Mouse (Mus musculus) midbrain, embryonic 13.5 days (tissue): ENCODE measurements around the gene Ntrk2. TPM values are rescaled to one million over a fixed set of nuclear protein-coding genes. Genes with fewer than 3 reads are reported as not detected.

Experiments used
- ATAC-seq: fragments of 200-750 bp; cut with Nextera tagmentation; 2 replicates; pipeline ENCODE4 v1.8.0; 2017; ENCODE audit warnings: mild to moderate bottlenecking, moderate TSS enrichment, moderate library complexity
- H3K27ac ChIP-seq: fragments of 300-500 bp; sonication (generic); 2 replicates; pipeline ENCODE4 v1.5.1; 2015; ENCODE audit warnings: inconsistent platforms, mild to moderate bottlenecking, moderate library complexity
- H3K27me3 ChIP-seq: fragments of 300-500 bp; sonication (generic); 2 replicates; pipeline ENCODE4 v1.6.1; 2015; ENCODE audit warnings: mild to moderate bottlenecking, inconsistent platforms
- H3K36me3 ChIP-seq: fragments of 300-500 bp; sonication (generic); 2 replicates; pipeline ENCODE4 v1.6.1; 2015; ENCODE audit warnings: mild to moderate bottlenecking, inconsistent platforms
- H3K4me1 ChIP-seq: fragments of 300-500 bp; sonication (generic); replicated peaks from 2 replicates; pipeline ENCODE4 v1.6.1; 2015; ENCODE audit warnings: inconsistent platforms
- H3K4me2 ChIP-seq: fragments of 300-500 bp; sonication (generic); replicated peaks from 2 replicates; pipeline ENCODE4 v1.6.1; 2015; ENCODE audit warnings: moderate library complexity, mild to moderate bottlenecking, inconsistent platforms
- H3K4me3 ChIP-seq: fragments of 300-500 bp; sonication (generic); replicated peaks from 2 replicates; pipeline ENCODE4 v1.5.1; 2015; ENCODE audit warnings: mild to moderate bottlenecking, inconsistent platforms
- H3K9ac ChIP-seq: fragments of 300-500 bp; sonication (generic); replicated peaks from 2 replicates; pipeline ENCODE4 v1.6.1; 2015; ENCODE audit warnings: mild to moderate bottlenecking, inconsistent platforms
- H3K9me3 ChIP-seq: fragments of 300-500 bp; sonication (generic); 2 replicates; pipeline ENCODE4 v1.6.1; 2016; ENCODE audit warnings: mild to moderate bottlenecking, inconsistent platforms
- whole genome bisulfite sequencing: fragments of 180-500 bp; shearing (Covaris S2); methylation state at CpG from one replicate; pipeline ENCODE4 v1.1.7; 2015; 5-methylcytosine and 5-hydroxymethylcytosine counted together
- polyA plus RNA-seq: library from polyadenylated mRNA; unstranded; fragments of >200 nt; fragmentation: Nextera tagmentation; extraction: Ambion mirVana; gene quantifications from 2 replicates; pipeline ENCODE4 v1.2.1, GENCODE M21; 2015

Ntrk2 gene
- 74.6 and 78.5 TPM in 2 replicates for polyA plus RNA-seq

- Histone ChIP-seq H3K36me3 (no peaks in the 10 kb centered on the region), H3K27ac (peak within 1 kb of the TSS; percentile 95), H3K4me1 (peaks cover 32% of the 10 kb centered on the region), H3K9me3 (no peaks in the 10 kb centered on the region), H3K4me2 (peak within 1 kb of the TSS; percentile 74), H3K27me3 (peaks cover 13% of the 10 kb centered on the region), H3K9ac (peak within 1 kb of the TSS; percentile 94), H3K4me3 (peak within 1 kb of the TSS; percentile 87)
- WGBS: under 1% methylated on average over 47 of the region's 47 CpGs
- ATAC-seq: peak; percentile 83
Measured at GRCm38 (mm10) chr13:58806397-58806892, at the start of gene Ntrk2. TSS of gene Ntrk2 (plus strand) at chr13:58806569.

DNA sequence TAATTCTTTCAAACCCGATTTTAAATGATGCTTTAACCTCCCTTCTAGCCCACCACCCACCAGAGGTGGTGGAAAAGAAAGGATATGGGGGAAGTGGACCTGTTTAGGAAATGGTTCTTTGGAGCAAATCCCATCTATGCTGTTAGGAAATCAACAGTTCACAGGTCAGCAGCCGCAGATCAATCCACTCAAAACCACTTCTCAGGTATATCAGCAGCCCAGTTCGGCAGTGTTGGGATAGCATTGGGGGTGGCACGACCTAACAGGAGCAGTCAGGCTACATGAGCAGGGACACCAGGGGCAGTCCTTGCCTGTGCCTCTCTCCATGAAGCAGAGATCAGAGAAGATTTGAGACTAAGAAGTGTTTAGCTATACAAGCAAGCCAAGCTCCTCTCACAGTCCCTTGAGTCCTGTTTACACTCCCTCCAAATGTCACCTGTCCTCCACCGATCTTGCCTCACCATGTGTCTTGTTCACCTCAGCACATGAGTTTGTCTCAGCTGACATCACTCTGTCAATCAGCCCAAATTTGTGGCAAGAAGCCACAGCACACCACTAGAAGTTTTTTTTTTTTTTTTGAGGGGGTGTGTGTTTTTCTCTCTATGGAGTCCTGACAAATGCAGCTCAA, 45.3 kb upstream of the Ntrk2 start:
- no peaks in the 10 kb centered on the region for H3K36me3 ChIP-seq
- WGBS: 89% methylated on average over 5 of the region's 5 CpGs

GRCm38 (mm10) chr13:58768258-58768657, 38.1 kb upstream of the Ntrk2 start:
- H3K36me3 ChIP-seq: no peaks in the 10 kb centered on the region
- H3K9ac ChIP-seq: no peak overlapping the region
- no peaks in the 10 kb centered on the region for H3K9me3 ChIP-seq
- ATAC-seq: no peak
- no peak overlapping the region for H3K4me2 ChIP-seq
- peaks cover 4% of the 10 kb centered on the region; the same call in 1 of the 2 replicates for H3K4me1 ChIP-seq
- H3K27ac ChIP-seq: no peak overlapping the region
- WGBS: 92% methylated on average over 6 of the region's 6 CpGs
- no peak overlapping the region for H3K4me3 ChIP-seq
- no peaks in the 10 kb centered on the region for H3K27me3 ChIP-seq

More for the DNA sequence above, 45.3 kb upstream of the Ntrk2 start:
- Histone ChIP-seq H3K27ac (no peak overlapping the region), H3K9ac (no peak overlapping the region), H3K4me1 (no peaks in the 10 kb centered on the region), H3K4me2 (no peak overlapping the region), H3K9me3 (no peaks in the 10 kb centered on the region), H3K27me3 (no peaks in the 10 kb centered on the region), H3K4me3 (no peak overlapping the region)
- ATAC-seq: no peak

DNA sequence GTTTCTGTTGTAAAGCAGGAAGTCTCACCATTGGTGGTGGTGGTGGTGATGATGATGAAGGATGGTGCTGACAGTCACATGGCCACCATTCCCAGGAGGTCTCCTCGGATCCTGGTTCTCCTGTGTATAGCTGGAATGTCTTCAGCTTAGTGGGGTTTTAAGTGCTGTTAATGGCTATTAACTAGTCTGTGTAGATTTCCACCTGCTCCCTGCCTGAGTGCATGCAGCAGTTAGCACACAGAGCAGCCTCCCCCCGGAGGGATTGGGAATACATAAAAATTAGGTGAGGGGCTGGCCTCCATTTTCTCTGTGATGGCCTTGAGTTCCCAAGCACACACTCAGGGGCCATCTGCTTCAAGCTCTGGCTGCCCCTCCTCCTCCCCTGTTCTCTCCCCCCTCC, 36.9 kb upstream of the Ntrk2 start:
- Histone ChIP-seq H3K27me3 (no peaks in the 10 kb centered on the region), H3K9ac (no peak overlapping the region), H3K27ac (no peak overlapping the region), H3K36me3 (no peaks in the 10 kb centered on the region), H3K4me2 (no peak overlapping the region), H3K4me3 (no peak overlapping the region), H3K4me1 (peaks cover 4% of the 10 kb centered on the region; the same call in 1 of the 2 replicates), H3K9me3 (no peaks in the 10 kb centered on the region)
- ATAC-seq: no peak
- WGBS: 47% methylated on average over 2 of the region's 2 CpGs

- ATAC-seq: no peak
- Histone ChIP-seq H3K4me2 (no peak overlapping the region), H3K27ac (no peak overlapping the region), H3K9me3 (no peaks in the 10 kb centered on the region), H3K9ac (no peak overlapping the region), H3K4me1 (0 out of 2 replicates have a peak, but pooled peaks cover 3% of the 10 kb centered on the region), H3K36me3 (no peaks in the 10 kb centered on the region), H3K4me3 (no peak overlapping the region), H3K27me3 (no peaks in the 10 kb centered on the region)
- 94% methylated on average over 14 of the region's 14 CpGs for WGBS
Measured at GRCm38 (mm10) chr13:58779261-58779660, 27.1 kb upstream of the Ntrk2 start.

GRCm38 (mm10) chr13:58786476-58786875, 19.9 kb upstream of the Ntrk2 start:
- Histone ChIP-seq H3K27ac (no peak overlapping the region), H3K36me3 (no peaks in the 10 kb centered on the region), H3K4me1 (no peaks in the 10 kb centered on the region; the same call in 1 of the 2 replicates), H3K4me3 (no peak overlapping the region), H3K9me3 (no peaks in the 10 kb centered on the region), H3K4me2 (no peak overlapping the region), H3K9ac (no peak overlapping the region), H3K27me3 (no peaks in the 10 kb centered on the region)
- no peak for ATAC-seq
- 11% methylated on average over 3 of the region's 3 CpGs for WGBS

DNA sequence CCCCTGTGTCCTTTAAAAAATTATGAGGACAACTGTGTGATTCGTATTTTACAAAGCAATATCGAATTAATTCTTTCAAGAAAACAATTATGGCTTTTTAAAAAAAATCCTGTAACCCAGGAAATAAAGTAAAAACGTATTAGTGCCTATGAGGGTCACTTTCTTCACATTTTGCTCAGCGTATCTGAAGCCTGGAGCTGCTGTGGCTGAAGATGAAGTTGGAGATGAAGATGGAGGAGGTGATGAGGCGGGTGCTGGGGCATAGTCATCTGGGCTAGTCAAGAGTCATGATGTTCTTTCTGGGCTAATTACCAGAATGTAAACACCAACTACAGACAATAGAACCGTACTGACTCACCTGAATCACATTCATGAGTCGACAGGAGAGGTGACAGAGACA, 15.6 kb upstream of the Ntrk2 start:
- ATAC-seq: no peak

GRCm38 (mm10) chr13:58797386-58797785, 9.0 kb upstream of the Ntrk2 start:
- H3K9ac ChIP-seq: no peak overlapping the region
- ATAC-seq: no peak
- no peaks in the 10 kb centered on the region for H3K4me1 ChIP-seq
- no peak overlapping the region for H3K4me2 ChIP-seq
- H3K27me3 ChIP-seq: no peaks in the 10 kb centered on the region
- no peaks in the 10 kb centered on the region for H3K36me3 ChIP-seq
- no peak overlapping the region for H3K27ac ChIP-seq
- 94% methylated on average over 7 of the region's 7 CpGs for WGBS
- no peaks in the 10 kb centered on the region for H3K9me3 ChIP-seq
- no peak overlapping the region for H3K4me3 ChIP-seq

More for the DNA sequence above, 15.6 kb upstream of the Ntrk2 start:
- Histone ChIP-seq H3K4me1 (no peaks in the 10 kb centered on the region; the same call in 1 of the 2 replicates), H3K9ac (no peak overlapping the region), H3K36me3 (no peaks in the 10 kb centered on the region), H3K27me3 (no peaks in the 10 kb centered on the region), H3K4me3 (no peak overlapping the region), H3K4me2 (no peak overlapping the region), H3K9me3 (no peaks in the 10 kb centered on the region), H3K27ac (no peak overlapping the region)
- WGBS: 83% methylated on average over 7 of the region's 7 CpGs

DNA sequence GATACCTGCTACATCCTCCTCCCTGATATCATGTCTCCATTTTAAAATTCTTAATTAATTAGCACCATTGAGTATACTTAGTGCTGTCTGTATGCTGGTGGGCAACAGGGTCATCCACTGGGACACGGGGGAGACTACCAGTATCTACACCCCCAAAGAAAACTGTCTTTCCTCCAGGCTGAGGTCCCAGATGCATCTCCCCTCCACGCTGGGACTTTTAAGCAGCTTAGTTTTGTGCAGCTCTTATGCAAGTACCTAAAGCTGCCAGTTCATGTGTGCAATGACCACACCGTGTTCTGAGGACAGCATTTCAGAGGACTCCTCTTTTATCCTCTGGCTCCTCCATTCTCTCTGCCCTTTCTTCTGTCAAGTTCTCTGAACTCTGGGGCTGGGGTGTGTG, 5.1 kb upstream of the Ntrk2 start:
- ATAC-seq: no peak
- Histone ChIP-seq H3K9me3 (no peaks in the 10 kb centered on the region), H3K4me2 (no peak overlapping the region), H3K27ac (no peak overlapping the region), H3K4me3 (no peak overlapping the region), H3K36me3 (no peaks in the 10 kb centered on the region), H3K4me1 (peaks cover 5% of the 10 kb centered on the region), H3K27me3 (peaks cover 13% of the 10 kb centered on the region), H3K9ac (no peak overlapping the region)
- WGBS: 82% methylated on average over 3 of the region's 3 CpGs

GRCm38 (mm10) chr13:58803882-58804281, 2.5 kb upstream of the Ntrk2 start:
- H3K9ac ChIP-seq: no peak overlapping the region
- 17% methylated on average over 1 of the region's 1 CpGs for WGBS

GRCm38 (mm10) chr13:58805833-58806232, 536 bp upstream of the Ntrk2 start:
- H3K9ac ChIP-seq: peak overlapping the region; percentile 44; the same call in 1 of the 2 replicates
- WGBS: 81% methylated on average over 11 of the region's 11 CpGs
- ATAC-seq: no peak

More at GRCm38 (mm10) chr13:58803882-58804281, 2.5 kb upstream of the Ntrk2 start:
- Histone ChIP-seq H3K4me3 (no peak overlapping the region), H3K4me1 (peaks cover 9% of the 10 kb centered on the region), H3K36me3 (no peaks in the 10 kb centered on the region), H3K27ac (no peak overlapping the region), H3K9me3 (no peaks in the 10 kb centered on the region), H3K27me3 (peaks cover 13% of the 10 kb centered on the region), H3K4me2 (no peak overlapping the region)
- ATAC-seq: no peak

GRCm38 (mm10) chr13:58806896-58807628, 693 bp downstream of the Ntrk2 start:
- ATAC-seq: no peak; the same call in 1 of the 2 replicates
- H3K9me3 ChIP-seq: no peaks in the 10 kb centered on the region
- H3K27me3 ChIP-seq: peaks cover 13% of the 10 kb centered on the region
- WGBS: under 1% methylated on average over 34 of the region's 34 CpGs
- H3K27ac ChIP-seq: peak overlapping the region; percentile 95
- H3K4me2 ChIP-seq: peak overlapping the region; percentile 74
- peak overlapping the region; percentile 94 for H3K9ac ChIP-seq
- H3K36me3 ChIP-seq: no peaks in the 10 kb centered on the region
- H3K4me3 ChIP-seq: peak overlapping the region; percentile 87
- H3K4me1 ChIP-seq: peaks cover 38% of the 10 kb centered on the region

More at GRCm38 (mm10) chr13:58805833-58806232, 536 bp upstream of the Ntrk2 start:
- Histone ChIP-seq H3K27me3 (peaks cover 13% of the 10 kb centered on the region), H3K4me2 (peak overlapping the region; percentile 74), H3K36me3 (no peaks in the 10 kb centered on the region), H3K9me3 (no peaks in the 10 kb centered on the region), H3K27ac (peak overlapping the region; percentile 95; the same call in 1 of the 2 replicates), H3K4me1 (peaks cover 25% of the 10 kb centered on the region), H3K4me3 (peak overlapping the region; percentile 87)
